Mouse (Mus musculus): ENCODE measurements around the gene Slc17a9. TPM values are rescaled to one million over a fixed set of nuclear protein-coding genes. Genes with fewer than 3 reads are reported as not detected.
A peak's percentile ranks its signal among the peaks of the same experiment; 100 is the strongest.

The Slc17a9 gene
- polyA plus RNA-seq, 1 experiment from 2014 or later: 0.88 TPM

DNA sequence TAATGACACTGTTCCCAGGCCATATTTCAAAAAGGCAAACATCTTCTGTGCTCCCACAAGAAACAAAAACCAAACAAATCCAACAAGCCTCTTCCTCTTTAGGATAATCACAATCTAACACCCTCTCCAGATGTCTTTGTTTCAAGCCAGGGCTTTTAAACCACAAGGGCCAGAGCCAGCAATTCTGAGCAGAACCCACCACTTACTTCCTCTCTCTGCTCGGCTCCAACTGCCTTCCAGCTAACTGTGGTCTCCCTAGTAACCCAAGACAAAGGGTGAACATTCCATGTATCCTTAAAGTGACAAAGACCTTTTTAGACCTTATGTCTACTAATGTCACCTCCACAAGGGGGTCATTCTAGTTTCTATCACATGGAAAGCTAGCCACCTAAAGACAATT is 32.4 kb upstream of the Slc17a9 start:
- Histone ChIP-seq H3K27ac (ENCODE audit: low read depth) (0 out of 2 replicates have a peak overlapping the region, but pooled peaks have one; percentile 31), H3K27me3 (ENCODE audit: insufficient read depth, low read length) (no peaks in the 10 kb centered on the region), H3K4me3 (ENCODE audit: low read depth, low read length) (no peak overlapping the region), H3K9ac (no peak overlapping the region; the same call in 1 of the 2 replicates), H3K4me2 (no peak overlapping the region), H3K9me3 (ENCODE audit: low read depth, low read length) (no peaks in the 10 kb centered on the region), H3K36me3 (ENCODE audit: insufficient read depth) (peaks cover 32% of the 10 kb centered on the region), H3K4me1 (ENCODE audit: insufficient read depth) (no peaks in the 10 kb centered on the region)
- ATAC-seq (ENCODE audit: insufficient read depth) (peak; percentile 38; the same call in 1 of the 2 replicates), DNase-seq (peak; percentile 40)
- 7% methylated on average over 1 of the region's 1 CpGs for WGBS
- no peak for TF ChIP-seq CTCF (IDR thresholded peaks at IDR 0.05; ENCODE audit: low read depth)

DNA sequence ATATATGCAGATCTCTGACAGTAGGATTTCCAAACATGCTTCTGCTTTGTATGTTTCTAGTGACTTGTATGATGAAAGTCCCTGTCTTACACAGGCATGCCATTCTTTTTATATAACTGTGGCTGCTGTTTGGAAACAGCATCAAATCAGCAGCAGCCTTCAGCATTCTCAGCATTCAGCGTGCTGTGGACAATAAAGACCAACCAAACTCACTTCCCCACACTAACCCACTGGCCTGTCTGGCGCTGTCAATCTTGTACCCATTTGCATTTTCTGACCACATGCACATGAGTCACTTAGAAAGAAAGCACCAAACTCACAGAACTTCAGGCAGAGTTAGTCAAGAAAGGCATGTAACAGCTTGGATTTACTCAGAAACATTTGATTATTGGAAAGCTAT is 29.9 kb upstream of the Slc17a9 start:
- Histone ChIP-seq H3K9me3 (ENCODE audit: low read depth, low read length) (no peaks in the 10 kb centered on the region), H3K4me3 (ENCODE audit: low read depth, low read length) (no peak overlapping the region), H3K27ac (ENCODE audit: low read depth) (no peak overlapping the region), H3K4me1 (ENCODE audit: insufficient read depth) (peaks cover under 1% of the 10 kb centered on the region; the same call in 1 of the 2 replicates), H3K9ac (no peak overlapping the region), H3K27me3 (ENCODE audit: insufficient read depth, low read length) (no peaks in the 10 kb centered on the region), H3K4me2 (no peak overlapping the region), H3K36me3 (ENCODE audit: insufficient read depth) (peaks cover 7% of the 10 kb centered on the region)
- WGBS: 90% methylated on average over 2 of the region's 2 CpGs
- DNase-seq (no peak), ATAC-seq (ENCODE audit: insufficient read depth) (no peak)
- TF ChIP-seq CTCF (IDR thresholded peaks at IDR 0.05; ENCODE audit: low read depth): no peak

DNA sequence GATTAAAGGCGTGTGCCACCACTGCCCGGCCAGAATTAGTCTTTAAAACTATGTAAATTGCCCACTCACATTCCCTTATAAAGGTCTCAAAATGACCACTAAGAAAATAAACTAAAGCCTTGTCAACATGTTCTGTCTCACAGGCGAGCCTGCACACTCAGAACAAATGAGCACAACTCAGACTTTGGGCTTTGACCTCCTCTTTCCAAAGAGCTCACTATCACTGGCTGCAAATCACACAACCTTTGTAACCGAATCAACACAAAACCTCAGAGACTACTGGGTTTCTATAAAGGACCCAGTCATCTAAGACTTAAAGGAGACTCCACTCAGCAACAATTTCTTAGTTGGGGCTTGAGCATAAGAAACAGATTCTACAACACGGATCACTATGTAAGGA is 24.6 kb upstream of the Slc17a9 start:
- Histone ChIP-seq H3K9me3 (ENCODE audit: low read depth, low read length) (no peaks in the 10 kb centered on the region), H3K9ac (peak overlapping the region; percentile 99), H3K36me3 (ENCODE audit: insufficient read depth) (peaks cover 5% of the 10 kb centered on the region; the same call in 1 of the 2 replicates), H3K4me3 (ENCODE audit: low read depth, low read length) (peak overlapping the region; percentile 95), H3K27me3 (ENCODE audit: insufficient read depth, low read length) (no peaks in the 10 kb centered on the region), H3K4me2 (peak overlapping the region; percentile 74), H3K27ac (ENCODE audit: low read depth) (no peak overlapping the region), H3K4me1 (ENCODE audit: insufficient read depth) (peaks cover 15% of the 10 kb centered on the region)
- 64% methylated on average over 5 of the region's 5 CpGs for WGBS
- no peak for ATAC-seq (ENCODE audit: insufficient read depth)
- no peak for TF ChIP-seq CTCF (IDR thresholded peaks at IDR 0.05; ENCODE audit: low read depth)
- DNase-seq: no peak

DNA sequence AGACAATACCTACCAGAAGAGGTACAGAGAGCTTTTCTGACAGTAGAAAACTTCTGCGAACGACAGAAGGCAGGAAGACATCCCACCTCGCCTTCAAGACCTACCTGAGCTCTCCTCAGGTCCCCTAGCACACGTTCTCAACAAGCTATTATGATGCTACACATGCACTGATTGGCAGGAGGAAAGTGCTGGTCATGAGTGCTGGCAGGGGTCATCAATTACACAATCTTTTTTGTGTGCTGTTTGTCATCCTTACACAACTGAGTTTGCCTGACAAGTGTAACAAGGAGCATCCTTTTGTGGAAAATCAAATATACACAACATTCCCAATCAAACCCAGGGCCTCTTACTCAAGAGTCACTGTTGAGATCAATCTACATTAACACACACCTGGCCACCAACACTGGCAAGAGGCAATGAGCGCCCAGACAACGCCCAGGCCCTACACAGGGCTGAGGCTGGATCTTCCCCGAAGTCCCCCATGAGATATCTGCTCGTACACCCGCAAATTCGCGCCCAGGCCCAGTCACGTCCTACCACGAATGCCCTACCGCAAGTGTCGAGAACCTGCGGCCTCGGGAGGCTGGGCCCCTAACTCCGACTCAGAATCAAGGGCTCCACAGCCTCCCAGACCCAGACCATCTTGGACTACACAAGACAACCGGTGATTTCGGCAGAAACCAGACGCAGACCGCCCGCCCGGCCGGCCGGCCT is 23.9 kb upstream of the Slc17a9 start:
- no peak for TF ChIP-seq CTCF (IDR thresholded peaks at IDR 0.05; ENCODE audit: low read depth)
- Histone ChIP-seq H3K36me3 (ENCODE audit: insufficient read depth) (peaks cover 12% of the 10 kb centered on the region; the same call in 1 of the 2 replicates), H3K9ac (peak overlapping the region; percentile 99), H3K4me2 (peak overlapping the region; percentile 74), H3K4me3 (ENCODE audit: low read depth, low read length) (peak overlapping the region; percentile 95), H3K27ac (ENCODE audit: low read depth) (peak overlapping the region; percentile 96), H3K9me3 (ENCODE audit: low read depth, low read length) (no peaks in the 10 kb centered on the region), H3K4me1 (ENCODE audit: insufficient read depth) (peaks cover 15% of the 10 kb centered on the region), H3K27me3 (ENCODE audit: insufficient read depth, low read length) (no peaks in the 10 kb centered on the region)
- no peak for ATAC-seq (ENCODE audit: insufficient read depth)
- WGBS: 3% methylated on average over 26 of the region's 26 CpGs
- no peak for DNase-seq

DNA sequence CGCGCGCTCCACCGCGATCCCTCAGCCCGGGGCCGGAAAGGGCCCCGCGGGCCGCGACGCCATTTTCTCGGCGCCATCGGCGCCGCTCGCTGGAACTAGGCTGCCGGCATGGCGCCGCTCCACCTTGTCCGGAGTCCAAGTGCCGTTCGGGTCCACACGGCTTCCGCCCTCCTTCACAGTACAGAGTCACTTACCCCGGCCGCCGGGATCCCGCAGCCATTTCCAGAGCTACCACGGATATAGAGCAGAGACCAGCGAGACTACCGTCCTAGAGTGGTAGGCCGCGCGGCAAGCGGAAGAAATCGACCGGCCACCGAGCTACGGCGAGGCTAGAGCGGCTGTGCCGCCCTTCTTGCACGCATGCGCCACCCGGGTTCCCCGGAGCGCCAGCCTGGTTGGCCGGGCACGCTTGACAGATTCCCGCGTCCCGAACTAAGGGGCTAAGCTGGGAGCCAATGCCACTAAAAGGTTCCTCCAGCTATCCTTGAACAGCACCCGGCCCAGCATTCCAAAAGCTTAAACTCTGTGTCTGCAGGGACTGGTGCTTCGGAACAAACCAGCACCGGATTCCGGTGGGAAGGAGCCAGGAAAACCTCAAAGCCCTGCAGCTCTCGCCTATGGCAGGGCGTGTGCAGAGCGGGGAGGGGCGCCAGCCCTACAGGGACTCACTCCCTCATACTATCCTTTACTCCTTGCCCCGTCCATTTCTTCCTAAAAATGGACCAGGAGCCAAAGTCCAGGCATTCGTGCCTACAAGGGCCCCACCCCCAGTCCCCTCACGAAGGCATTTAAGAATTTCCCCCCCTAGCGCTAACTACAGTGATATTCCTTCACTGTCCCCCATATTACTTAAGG is 23.1 kb upstream of the Slc17a9 start:
- Histone ChIP-seq H3K4me3 (ENCODE audit: low read depth, low read length) (peak overlapping the region; percentile 95), H3K36me3 (ENCODE audit: insufficient read depth) (peaks cover 12% of the 10 kb centered on the region; the same call in 1 of the 2 replicates), H3K27me3 (ENCODE audit: insufficient read depth, low read length) (no peaks in the 10 kb centered on the region), H3K4me1 (ENCODE audit: insufficient read depth) (peaks cover 15% of the 10 kb centered on the region), H3K4me2 (peak overlapping the region; percentile 74), H3K9ac (peak overlapping the region; percentile 99), H3K9me3 (ENCODE audit: low read depth, low read length) (no peaks in the 10 kb centered on the region), H3K27ac (ENCODE audit: low read depth) (peak overlapping the region; percentile 96)
- peak; percentile 96 for DNase-seq
- under 1% methylated on average over 66 of the region's 66 CpGs for WGBS
- peak; percentile 31 for TF ChIP-seq CTCF (IDR thresholded peaks at IDR 0.05; ENCODE audit: low read depth)
- peak; percentile 96 for ATAC-seq (ENCODE audit: insufficient read depth)

DNA sequence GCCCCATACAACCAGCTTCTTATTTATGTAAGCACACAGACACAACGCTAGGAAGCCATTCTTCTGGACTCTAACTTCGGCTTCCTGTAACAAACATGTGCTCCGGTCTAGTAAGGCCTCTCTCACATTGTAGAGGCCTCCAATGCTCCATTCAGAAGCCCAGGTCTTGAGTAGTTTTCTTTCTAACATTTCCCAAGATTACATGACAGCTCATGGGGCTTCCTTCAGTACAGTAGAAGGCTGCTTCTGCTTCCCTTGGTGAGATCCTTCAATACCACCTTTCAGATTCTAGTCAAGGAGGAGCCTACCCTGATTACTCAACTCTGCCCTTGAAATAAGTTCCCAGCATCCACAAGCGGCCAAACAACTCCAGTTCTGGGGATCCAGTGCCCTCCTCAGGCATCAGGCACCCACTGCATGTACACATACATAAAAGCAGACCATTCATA is 22.3 kb upstream of the Slc17a9 start:
- Histone ChIP-seq H3K27ac (ENCODE audit: low read depth) (peak overlapping the region; percentile 96), H3K4me2 (peak overlapping the region; percentile 74), H3K9me3 (ENCODE audit: low read depth, low read length) (no peaks in the 10 kb centered on the region), H3K4me1 (ENCODE audit: insufficient read depth) (peaks cover 15% of the 10 kb centered on the region), H3K9ac (peak overlapping the region; percentile 99), H3K36me3 (ENCODE audit: insufficient read depth) (peaks cover 15% of the 10 kb centered on the region; the same call in 1 of the 2 replicates), H3K4me3 (ENCODE audit: low read depth, low read length) (peak overlapping the region; percentile 95), H3K27me3 (ENCODE audit: insufficient read depth, low read length) (no peaks in the 10 kb centered on the region)
- TF ChIP-seq CTCF (IDR thresholded peaks at IDR 0.05; ENCODE audit: low read depth): no peak
- ATAC-seq (ENCODE audit: insufficient read depth) (0 out of 2 replicates have a peak, but pooled peaks have one; percentile 4), DNase-seq (peak; percentile 25)
- WGBS: 23% methylated on average over 4 of the region's 4 CpGs
